Mouse (Mus musculus) cerebellum, adult 9-10 months (tissue): ENCODE results near the gene Phb2.
A peak's percentile ranks its signal among the peaks of the same experiment; 100 is the strongest.

ENCODE experiments used
- DNase-seq: peaks from one replicate; pipeline ENCODE4 v3.0.0; 2022

The Phb2 gene

GRCm38 (mm10) chr6:124753861-124754260 lies 41.7 kb downstream of the Phb2 start:
- peak; percentile 42 for DNase-seq

GRCm38 (mm10) chr6:124755306-124755705 lies 43.2 kb downstream of the Phb2 start:
- DNase-seq: peak; percentile 52

GRCm38 (mm10) chr6:124755831-124756595 lies 43.9 kb downstream of the Phb2 start, which contains the start of the genes Gm45234 and Atn1:
Gene Gm45234 (minus strand): TSS chr6:124756021.
Gene Atn1 (minus strand): TSS chr6:124756524.
- DNase-seq: peak; percentile 74

GRCm38 (mm10) chr6:124756652-124757350 lies 44.7 kb downstream of the Phb2 start:
- peak; percentile 85 for DNase-seq

GRCm38 (mm10) chr6:124757351-124757880 lies 45.3 kb downstream of the Phb2 start:
- no peak for DNase-seq

GRCm38 (mm10) chr6:124757909-124758848 lies 46.0 kb downstream of the Phb2 start:
- DNase-seq: peak; percentile 87

- peak; percentile 52 for DNase-seq
Measured at GRCm38 (mm10) chr6:124758849-124759232, 46.7 kb downstream of the Phb2 start.

- peak; percentile 90 for DNase-seq
Measured at GRCm38 (mm10) chr6:124759259-124759658, 47.1 kb downstream of the Phb2 start.

- DNase-seq: no peak
Measured at GRCm38 (mm10) chr6:124765951-124766350, 53.8 kb downstream of the Phb2 start.
